Mouse (Mus musculus) lung, postnatal 0 days (tissue): ENCODE data around the gene Oxt.

Experiments used
- CTCF ChIP-seq: IDR thresholded peaks from 2 replicates; pipeline ENCODE4 v1.5.1; 2016; ENCODE audit warnings: antibody characterized with exemption, mild to moderate bottlenecking
- EP300 ChIP-seq: IDR thresholded peaks from 2 replicates; pipeline ENCODE4 v1.6.1; 2016; ENCODE audit warnings: antibody characterized with exemption, mild to moderate bottlenecking, control low read depth

GRCm38 (mm10) chr2:130568921-130569320 is 7.1 kb upstream of the Oxt start:
- TF ChIP-seq CTCF (no peak), EP300 (no peak)
